In the genomic region with DNA sequence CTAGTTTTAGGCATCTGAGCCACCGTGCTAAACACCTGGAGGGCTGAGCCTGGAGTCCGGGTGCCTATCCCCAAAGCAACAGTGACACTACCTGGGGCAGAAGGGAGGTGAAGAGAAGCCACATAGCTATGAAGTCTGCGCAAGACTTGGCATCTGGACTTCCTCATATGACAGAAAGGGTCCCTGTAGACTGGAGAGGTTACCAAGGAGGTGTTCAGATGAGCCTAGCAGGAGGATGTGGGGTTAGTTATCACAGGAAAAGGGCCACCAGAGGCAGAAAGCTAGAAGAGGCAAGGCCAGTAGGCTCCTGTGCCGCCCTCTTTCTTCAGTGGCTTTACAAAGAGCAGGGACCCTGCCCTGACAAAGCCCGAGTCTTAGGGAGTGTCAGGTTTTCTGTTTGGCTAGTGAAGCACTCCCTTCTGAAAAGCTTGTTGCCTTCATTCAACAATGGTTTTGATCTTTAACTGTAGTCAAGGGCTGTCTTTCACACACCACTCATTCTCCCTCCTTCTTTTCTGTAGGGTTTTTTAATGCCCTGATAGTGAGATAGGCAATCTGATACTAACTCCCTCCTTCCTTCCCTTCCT, we compare ENCODE assay signal across 24 mouse cellular contexts.
DNase-seq lines count a peak whose midpoint lies in the region; ATAC-seq and TF ChIP-seq lines count a peak whose summit lies in the region.
"Had no signal": no experiment of that assay in that cellular context is flagged by ENCODE, and none has a peak within 500 bp of the region (broad histone marks: within the 10 kb centered on the region; RNA-seq: fewer than 3 reads in every experiment).

No protein-coding gene starts in this region.

- 41% methylated on average over 5 of the region's 5 CpGs for WGBS in forebrain, embryonic 10.5 days
- WGBS in forebrain, embryonic 14.5 days: 43% methylated on average over 5 of the region's 5 CpGs
- WGBS in kidney, postnatal 0 days: 55% methylated on average over 5 of the region's 5 CpGs
- 65% methylated on average over 5 of the region's 5 CpGs for WGBS in stomach, embryonic 14.5 days
- WGBS in stomach, postnatal 0 days: 64% methylated on average over 5 of the region's 5 CpGs
- 62% methylated on average over 5 of the region's 5 CpGs for WGBS in stomach, embryonic 16.5 days
- WGBS in heart, embryonic 11.5 days (ENCODE audit: insufficient replicate concordance): 56% methylated on average over 5 of the region's 5 CpGs

- H3K9me3 ChIP-seq in forebrain, embryonic 10.5 days: no peaks in the 10 kb centered on the region
- no peaks in the 10 kb centered on the region for H3K9me3 ChIP-seq in forebrain, embryonic 14.5 days (replicated peaks; ENCODE audit: control insufficient read depth, low read length)
- no peaks in the 10 kb centered on the region for H3K9me3 ChIP-seq in kidney, postnatal 0 days (replicated peaks; ENCODE audit: low read length)
- no peaks in the 10 kb centered on the region for H3K9me3 ChIP-seq in stomach, embryonic 14.5 days (ENCODE audit: control insufficient read depth, low read depth, low read length)
- H3K9me3 ChIP-seq in stomach, postnatal 0 days (ENCODE audit: control insufficient read depth, low read length): no peaks in the 10 kb centered on the region
- H3K9me3 ChIP-seq in stomach, embryonic 16.5 days (replicated peaks; ENCODE audit: control insufficient read depth, low read length): no peaks in the 10 kb centered on the region
- no peaks in the 10 kb centered on the region for H3K9me3 ChIP-seq in heart, embryonic 11.5 days (replicated peaks; ENCODE audit: control insufficient read depth, low read length)
- H3K9me3 ChIP-seq: embryonic facial prominence, embryonic 12.5 days; hindbrain, embryonic 15.5 days; limb, embryonic 13.5 days; lung, embryonic 15.5 days; midbrain, embryonic 12.5 days; neural tube, embryonic 13.5 days had no signal

- H3K27ac ChIP-seq in forebrain, embryonic 10.5 days: peak overlapping the region; percentile 71
- H3K27ac ChIP-seq in forebrain, embryonic 14.5 days (ENCODE audit: low read depth, low read length): no peak overlapping the region
- H3K27ac ChIP-seq in kidney, postnatal 0 days: no peak overlapping the region
- H3K27ac ChIP-seq in stomach, embryonic 14.5 days (ENCODE audit: low read length): peak overlapping the region; percentile 64
- H3K27ac ChIP-seq in stomach, postnatal 0 days (replicated peaks): no peak overlapping the region
- H3K27ac ChIP-seq in stomach, embryonic 16.5 days (ENCODE audit: low read length): peak overlapping the region; percentile 48
- H3K27ac ChIP-seq in heart, embryonic 11.5 days (ENCODE audit: low read depth, low read length): no peak overlapping the region
- H3K27ac ChIP-seq: embryonic facial prominence, embryonic 12.5 days; forebrain, embryonic 15.5 days; hindbrain, embryonic 15.5 days; lung, embryonic 15.5 days; macrophage; midbrain, embryonic 12.5 days; neural tube, embryonic 13.5 days had no signal

- TF ChIP-seq EP300 in stomach, postnatal 0 days (optimal IDR thresholded peaks at IDR 0.05): no peak

- H3K4me2 ChIP-seq in forebrain, embryonic 14.5 days (ENCODE audit: low read length): no peak overlapping the region
- no peak overlapping the region for H3K4me2 ChIP-seq in kidney, postnatal 0 days (ENCODE audit: low read length)
- no peak overlapping the region for H3K4me2 ChIP-seq in stomach, embryonic 14.5 days (replicated peaks; ENCODE audit: low read depth, low read length)
- H3K4me2 ChIP-seq in stomach, postnatal 0 days (replicated peaks; ENCODE audit: low read depth): no peak overlapping the region
- no peak overlapping the region for H3K4me2 ChIP-seq in stomach, embryonic 16.5 days (ENCODE audit: low read depth, low read length)
- H3K4me2 ChIP-seq in heart, embryonic 11.5 days: no peak overlapping the region
- H3K4me2 ChIP-seq: embryonic facial prominence, embryonic 12.5 days; forebrain, embryonic 15.5 days; hindbrain, embryonic 15.5 days; limb, embryonic 13.5 days; lung, embryonic 15.5 days; midbrain, embryonic 12.5 days; neural tube, embryonic 13.5 days had no signal

- H3K36me3 ChIP-seq in forebrain, embryonic 10.5 days (replicated peaks): no peaks in the 10 kb centered on the region
- no peaks in the 10 kb centered on the region for H3K36me3 ChIP-seq in forebrain, embryonic 14.5 days (ENCODE audit: control insufficient read depth, insufficient read depth, low read length)
- no peaks in the 10 kb centered on the region for H3K36me3 ChIP-seq in kidney, postnatal 0 days (ENCODE audit: insufficient read depth, low read length)
- H3K36me3 ChIP-seq in stomach, embryonic 14.5 days (ENCODE audit: control insufficient read depth, insufficient read depth, low read length): no peaks in the 10 kb centered on the region
- H3K36me3 ChIP-seq in stomach, postnatal 0 days (ENCODE audit: control insufficient read depth, insufficient read depth, low read length): no peaks in the 10 kb centered on the region
- no peaks in the 10 kb centered on the region for H3K36me3 ChIP-seq in stomach, embryonic 16.5 days (ENCODE audit: control insufficient read depth, insufficient read depth, low read length)
- H3K36me3 ChIP-seq in heart, embryonic 11.5 days (ENCODE audit: control insufficient read depth, insufficient read depth, low read length): no peaks in the 10 kb centered on the region
- H3K36me3 ChIP-seq: embryonic facial prominence, embryonic 12.5 days; forebrain, embryonic 15.5 days; G1E; hindbrain, embryonic 15.5 days; limb, embryonic 13.5 days; lung, embryonic 15.5 days; midbrain, embryonic 12.5 days; neural tube, embryonic 13.5 days had no signal

- H3K4me3 ChIP-seq in forebrain, embryonic 10.5 days: no peak overlapping the region
- H3K4me3 ChIP-seq in forebrain, embryonic 14.5 days (ENCODE audit: low read depth, low read length): no peak overlapping the region
- no peak overlapping the region for H3K4me3 ChIP-seq in kidney, postnatal 0 days (replicated peaks; ENCODE audit: low read depth, low read length)
- no peak overlapping the region for H3K4me3 ChIP-seq in stomach, embryonic 14.5 days (ENCODE audit: low read depth, low read length)
- H3K4me3 ChIP-seq in stomach, postnatal 0 days (ENCODE audit: low read depth, low read length): no peak overlapping the region
- no peak overlapping the region for H3K4me3 ChIP-seq in stomach, embryonic 16.5 days (replicated peaks; ENCODE audit: low read length)
- H3K4me3 ChIP-seq in heart, embryonic 11.5 days (ENCODE audit: low read depth, low read length): no peak overlapping the region
- H3K4me3 ChIP-seq: embryonic facial prominence, embryonic 12.5 days; erythroblast, embryonic 14.5 days; forebrain, embryonic 15.5 days; hindbrain, embryonic 15.5 days; limb, embryonic 13.5 days; lung, embryonic 15.5 days; midbrain, embryonic 12.5 days; neural tube, embryonic 13.5 days had no signal

- H3K27me3 ChIP-seq in forebrain, embryonic 10.5 days (ENCODE audit: poor library complexity, severe bottlenecking): peaks cover 9% of the 10 kb centered on the region; the same call in 1 of the 2 replicates
- no peaks in the 10 kb centered on the region for H3K27me3 ChIP-seq in forebrain, embryonic 14.5 days (replicated peaks; ENCODE audit: control insufficient read depth, insufficient read depth, low read length)
- no peaks in the 10 kb centered on the region for H3K27me3 ChIP-seq in kidney, postnatal 0 days (ENCODE audit: insufficient read depth, low read length)
- no peaks in the 10 kb centered on the region for H3K27me3 ChIP-seq in stomach, embryonic 14.5 days (ENCODE audit: control insufficient read depth, insufficient read depth, low read length)
- no peaks in the 10 kb centered on the region for H3K27me3 ChIP-seq in stomach, postnatal 0 days (ENCODE audit: control insufficient read depth, insufficient read depth, low read length)
- H3K27me3 ChIP-seq in stomach, embryonic 16.5 days (ENCODE audit: control insufficient read depth, insufficient read depth, low read length): no peaks in the 10 kb centered on the region
- H3K27me3 ChIP-seq in heart, embryonic 11.5 days (ENCODE audit: control insufficient read depth, insufficient read depth, low read length): no peaks in the 10 kb centered on the region
- H3K27me3 ChIP-seq: forebrain, embryonic 15.5 days; hindbrain, embryonic 15.5 days; limb, embryonic 13.5 days; lung, embryonic 15.5 days; midbrain, embryonic 12.5 days; neural tube, embryonic 13.5 days had no signal

- TF ChIP-seq CTCF in kidney, postnatal 0 days (IDR thresholded peaks at IDR 0.05; ENCODE audit: low read depth): no peak
- no peak for TF ChIP-seq CTCF in stomach, postnatal 0 days (IDR thresholded peaks at IDR 0.05; ENCODE audit: low read depth)

- no peak overlapping the region for H3K9ac ChIP-seq in forebrain, embryonic 14.5 days (ENCODE audit: low read length)
- H3K9ac ChIP-seq in kidney, postnatal 0 days (ENCODE audit: low read depth, low read length): no peak overlapping the region
- no peak overlapping the region for H3K9ac ChIP-seq in stomach, embryonic 14.5 days (replicated peaks; ENCODE audit: low read depth, low read length)
- H3K9ac ChIP-seq in stomach, postnatal 0 days (ENCODE audit: low read length): no peak overlapping the region
- H3K9ac ChIP-seq in stomach, embryonic 16.5 days (ENCODE audit: low read length): peak overlapping the region; percentile 2; the same call in 1 of the 2 replicates
- H3K9ac ChIP-seq in heart, embryonic 11.5 days (ENCODE audit: low read depth, low read length): no peak overlapping the region
- H3K9ac ChIP-seq: embryonic facial prominence, embryonic 12.5 days; forebrain, embryonic 15.5 days; hindbrain, embryonic 15.5 days; limb, embryonic 13.5 days; lung, embryonic 15.5 days; midbrain, embryonic 12.5 days; neural tube, embryonic 13.5 days had no signal

- H3K4me1 ChIP-seq in forebrain, embryonic 10.5 days: peaks cover 34% of the 10 kb centered on the region
- H3K4me1 ChIP-seq in forebrain, embryonic 14.5 days (ENCODE audit: control insufficient read depth, insufficient read depth, low read length): no peaks in the 10 kb centered on the region
- 0 out of 2 replicates have a peak, but pooled peaks cover 3% of the 10 kb centered on the region for H3K4me1 ChIP-seq in kidney, postnatal 0 days (replicated peaks; ENCODE audit: insufficient read depth, low read length)
- H3K4me1 ChIP-seq in stomach, embryonic 14.5 days (ENCODE audit: control insufficient read depth, insufficient read depth, low read length): peaks cover 24% of the 10 kb centered on the region
- no peaks in the 10 kb centered on the region for H3K4me1 ChIP-seq in stomach, postnatal 0 days (replicated peaks; ENCODE audit: control insufficient read depth, insufficient read depth)
- H3K4me1 ChIP-seq in stomach, embryonic 16.5 days (ENCODE audit: control insufficient read depth, insufficient read depth, low read length): peaks cover 26% of the 10 kb centered on the region
- H3K4me1 ChIP-seq in heart, embryonic 11.5 days (ENCODE audit: control insufficient read depth, insufficient read depth, low read length): peaks cover 9% of the 10 kb centered on the region

- no peak for DNase-seq in forebrain, embryonic 10.5 days (ENCODE audit: extremely low spot score, low spot score)
- DNase-seq in forebrain, embryonic 14.5 days (ENCODE audit: low spot score): no peak
- peak; percentile 59 for DNase-seq in kidney, postnatal 0 days (ENCODE audit: low spot score)
- DNase-seq in kidney, postnatal 14 days: no peak
- no peak for DNase-seq in stomach, postnatal 0 days (ENCODE audit: low spot score)
- DNase-seq: cerebellum, adult 2 months; cerebellum, postnatal 36 days; gastrocnemius, postnatal 14 days; kidney, adult 11 months; spleen, adult 18-20 months had no signal

- no peak for ATAC-seq in forebrain, embryonic 14.5 days
- no peak for ATAC-seq in kidney, postnatal 0 days (replicated peaks; ENCODE audit: low FRiP score, low read depth)
- ATAC-seq in stomach, embryonic 14.5 days (ENCODE audit: insufficient number of reproducible peaks, insufficient read depth, low FRiP score, low read depth): no peak
- ATAC-seq in stomach, postnatal 0 days (ENCODE audit: low FRiP score, low TSS enrichment): no peak
- no peak for ATAC-seq in stomach, embryonic 16.5 days (ENCODE audit: insufficient read depth, low FRiP score)
- ATAC-seq in heart, embryonic 11.5 days (replicated peaks; ENCODE audit: insufficient number of reproducible peaks, low FRiP score, low TSS enrichment): no peak
- ATAC-seq: CD4-positive, CD25-positive, alpha-beta regulatory T cell, adult 4 months had no signal

Comparison
In these comparisons a context has a peak if more than half of its experiments do, and no peak if none do; other contexts are left out.
1. H3K27ac ChIP-seq: peak in forebrain, embryonic 10.5 days (single experiment), stomach, embryonic 14.5 days (single experiment) and stomach, embryonic 16.5 days (single experiment); none in forebrain, embryonic 14.5 days (single experiment), kidney, postnatal 0 days (single experiment), stomach, postnatal 0 days (single experiment) and heart, embryonic 11.5 days (single experiment).